Mouse (Mus musculus): ENCODE measurements at regions not wholly inside any gene's neighbourhood (a gene's known extent, or its start where the extent isn't known, plus 50 kb on each side); places are given as distances from the start of the nearest gene placed in this dataset.

- no peak overlapping the region for H3K4me2 ChIP-seq
- H3K27ac ChIP-seq (replicated peaks) = no peak overlapping the region
- H3K9me3 ChIP-seq = no peaks in the 10 kb centered on the region
- H3K4me1 ChIP-seq (replicated peaks) = no peaks in the 10 kb centered on the region
- H3K27me3 ChIP-seq = no peaks in the 10 kb centered on the region
- H3K9ac ChIP-seq = no peak overlapping the region
- ATAC-seq (ENCODE audit: low FRiP score, low read depth) = no peak
- H3K36me3 ChIP-seq = no peaks in the 10 kb centered on the region
- no peak overlapping the region for H3K4me3 ChIP-seq
- WGBS = 98% methylated on average over 1 of the region's 1 CpGs
Observed at GRCm38 (mm10) chr12:35429473-35429872, 105.4 kb downstream of the Ahr start.

DNA sequence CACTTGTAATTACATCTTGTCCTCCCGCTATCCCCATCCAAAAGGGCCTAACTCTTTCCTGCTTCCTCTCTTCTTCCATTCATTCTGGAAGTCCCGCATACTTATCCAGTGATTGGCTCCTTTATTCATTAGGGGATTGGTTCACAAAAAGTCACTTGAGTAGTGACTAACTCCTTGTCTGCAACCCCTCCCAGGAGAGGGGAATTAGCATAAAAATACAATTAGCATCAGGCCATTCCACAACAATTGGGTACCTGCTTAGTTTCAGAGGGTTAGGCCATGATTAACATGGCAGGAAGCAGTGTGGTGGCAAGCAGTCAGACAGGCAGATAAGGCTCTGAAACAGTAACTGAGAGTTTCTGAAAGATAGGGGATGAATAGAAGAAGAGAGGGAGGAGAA is 115.6 kb downstream of the Ahr start:
- H3K27ac ChIP-seq (replicated peaks) = no peak overlapping the region
- no peak overlapping the region for H3K4me2 ChIP-seq
- WGBS = 75% methylated on average over 2 of the region's 2 CpGs
- no peak overlapping the region for H3K9ac ChIP-seq
- no peaks in the 10 kb centered on the region for H3K9me3 ChIP-seq
- H3K36me3 ChIP-seq = no peaks in the 10 kb centered on the region
- H3K4me3 ChIP-seq = no peak overlapping the region
- no peaks in the 10 kb centered on the region for H3K4me1 ChIP-seq (replicated peaks)
- no peaks in the 10 kb centered on the region for H3K27me3 ChIP-seq
- no peak for ATAC-seq (ENCODE audit: low FRiP score, low read depth)

DNA sequence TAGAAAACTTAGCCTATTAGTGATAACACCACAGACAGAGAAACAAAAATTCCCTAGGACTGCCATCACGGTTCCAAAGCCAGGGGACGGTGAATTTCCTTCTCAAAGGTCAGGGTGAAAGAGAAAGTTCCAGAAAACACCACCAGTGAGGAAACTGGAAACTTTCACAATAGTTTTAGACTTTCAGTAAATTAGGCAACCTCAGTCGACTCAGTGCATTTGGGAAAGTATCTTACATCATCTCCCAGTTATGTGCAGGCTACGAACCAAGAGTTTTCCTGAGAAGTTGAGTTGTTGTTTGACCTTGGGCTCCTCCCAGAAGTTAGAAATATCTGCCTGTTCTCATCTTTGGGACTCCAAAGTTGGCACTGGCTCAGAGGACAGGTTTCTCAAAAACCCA is 116.9 kb downstream of the Ahr start:
- H3K4me1 ChIP-seq (replicated peaks) = no peaks in the 10 kb centered on the region
- no peaks in the 10 kb centered on the region for H3K27me3 ChIP-seq
- H3K36me3 ChIP-seq = no peaks in the 10 kb centered on the region
- H3K27ac ChIP-seq (replicated peaks) = no peak overlapping the region
- no peak overlapping the region for H3K4me3 ChIP-seq
- no peak for ATAC-seq (ENCODE audit: low FRiP score, low read depth)
- no peak overlapping the region for H3K9ac ChIP-seq
- no peak overlapping the region for H3K4me2 ChIP-seq
- 87% methylated on average over 4 of the region's 4 CpGs for WGBS
- no peaks in the 10 kb centered on the region for H3K9me3 ChIP-seq

- no peak for ATAC-seq (ENCODE audit: low FRiP score, low read depth)
- no peak overlapping the region for H3K4me2 ChIP-seq
- WGBS = 47% methylated on average over 5 of the region's 5 CpGs
Observed at GRCm38 (mm10) chr12:35416583-35416982, 118.3 kb downstream of the Ahr start.

DNA sequence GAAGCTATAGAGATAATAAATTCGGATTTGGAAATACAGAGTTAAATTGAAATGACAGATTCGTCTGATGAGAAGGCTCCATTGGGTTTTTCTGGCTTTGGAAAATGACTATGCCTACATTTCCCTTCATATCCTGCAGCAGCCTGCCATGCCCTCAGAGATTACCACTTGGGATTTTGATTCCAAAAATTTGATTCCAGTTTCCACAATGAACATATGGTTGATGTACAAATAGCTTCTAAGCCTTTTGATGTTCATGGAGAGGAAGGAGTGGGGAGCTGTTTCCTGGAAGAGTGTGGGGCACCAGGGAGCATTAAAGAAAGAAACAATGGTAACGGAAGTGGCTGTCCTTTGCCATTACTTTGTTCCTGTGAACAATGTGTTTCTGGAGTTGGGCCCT is 122.1 kb downstream of the Ahr start:
- no peak for ATAC-seq (ENCODE audit: low FRiP score, low read depth)
- H3K36me3 ChIP-seq = no peaks in the 10 kb centered on the region
- no peak overlapping the region for H3K27ac ChIP-seq (replicated peaks)
- H3K4me3 ChIP-seq = no peak overlapping the region
- H3K4me1 ChIP-seq (replicated peaks) = no peaks in the 10 kb centered on the region
- no peaks in the 10 kb centered on the region for H3K27me3 ChIP-seq
- no peaks in the 10 kb centered on the region for H3K9me3 ChIP-seq
- WGBS = 62% methylated on average over 3 of the region's 3 CpGs
- H3K4me2 ChIP-seq = no peak overlapping the region
- H3K9ac ChIP-seq = no peak overlapping the region

More at GRCm38 (mm10) chr12:35416583-35416982, 118.3 kb downstream of the Ahr start:
- Histone ChIP-seq H3K36me3 (no peaks in the 10 kb centered on the region), H3K27me3 (no peaks in the 10 kb centered on the region), H3K27ac (replicated peaks) (no peak overlapping the region), H3K9ac (no peak overlapping the region), H3K4me3 (no peak overlapping the region), H3K9me3 (no peaks in the 10 kb centered on the region), H3K4me1 (replicated peaks) (no peaks in the 10 kb centered on the region)

DNA sequence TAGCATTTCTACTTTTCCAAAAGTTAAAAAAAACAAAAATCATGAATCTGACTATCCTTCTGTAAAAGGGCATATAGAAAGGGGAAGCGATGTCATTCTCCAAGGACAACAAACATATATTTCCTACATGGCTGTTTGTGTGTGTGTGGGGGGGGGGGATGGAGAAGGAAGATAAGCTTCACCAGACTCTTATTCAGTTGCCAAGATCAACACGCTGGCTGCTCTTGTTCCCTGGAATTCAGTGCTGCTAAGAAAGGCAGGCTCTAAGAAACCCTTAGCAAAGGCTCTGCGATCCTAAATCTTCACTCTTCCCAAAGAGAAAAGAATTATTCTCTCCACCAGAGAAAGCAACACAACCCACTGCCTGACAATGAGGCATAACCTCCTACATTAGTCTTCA is 126.4 kb downstream of the Ahr start:
- H3K9me3 ChIP-seq = no peaks in the 10 kb centered on the region
- no peak for ATAC-seq (ENCODE audit: low FRiP score, low read depth)
- no peaks in the 10 kb centered on the region for H3K36me3 ChIP-seq
- no peak overlapping the region for H3K4me2 ChIP-seq
- no peak overlapping the region for H3K9ac ChIP-seq
- no peak overlapping the region for H3K27ac ChIP-seq (replicated peaks)
- no peak overlapping the region for H3K4me3 ChIP-seq
- H3K4me1 ChIP-seq (replicated peaks) = no peaks in the 10 kb centered on the region
- no peaks in the 10 kb centered on the region for H3K27me3 ChIP-seq
- 80% methylated on average over 3 of the region's 3 CpGs for WGBS

GRCm38 (mm10) chr12:35408044-35408443 is 126.8 kb downstream of the Ahr start:
- H3K27me3 ChIP-seq = no peaks in the 10 kb centered on the region
- WGBS = 90% methylated on average over 3 of the region's 3 CpGs
- no peaks in the 10 kb centered on the region for H3K4me1 ChIP-seq (replicated peaks)
- H3K27ac ChIP-seq (replicated peaks) = no peak overlapping the region
- no peak overlapping the region for H3K4me2 ChIP-seq
- H3K36me3 ChIP-seq = no peaks in the 10 kb centered on the region
- no peak for ATAC-seq (ENCODE audit: low FRiP score, low read depth)
- H3K9me3 ChIP-seq = no peaks in the 10 kb centered on the region
- H3K9ac ChIP-seq = no peak overlapping the region
- no peak overlapping the region for H3K4me3 ChIP-seq

- Histone ChIP-seq H3K27ac (replicated peaks) (no peak overlapping the region), H3K4me1 (replicated peaks) (no peaks in the 10 kb centered on the region), H3K27me3 (no peaks in the 10 kb centered on the region), H3K4me2 (no peak overlapping the region), H3K9ac (no peak overlapping the region), H3K4me3 (no peak overlapping the region), H3K36me3 (no peaks in the 10 kb centered on the region), H3K9me3 (no peaks in the 10 kb centered on the region)
- 69% methylated on average over 2 of the region's 2 CpGs for WGBS
- no peak for ATAC-seq (ENCODE audit: low FRiP score, low read depth)
Observed at GRCm38 (mm10) chr12:35401853-35402252, 133.0 kb downstream of the Ahr start.

- Histone ChIP-seq H3K27ac (replicated peaks) (no peak overlapping the region), H3K4me1 (replicated peaks) (no peaks in the 10 kb centered on the region), H3K27me3 (no peaks in the 10 kb centered on the region), H3K9ac (no peak overlapping the region), H3K4me2 (no peak overlapping the region), H3K36me3 (no peaks in the 10 kb centered on the region), H3K4me3 (no peak overlapping the region), H3K9me3 (no peaks in the 10 kb centered on the region)
- WGBS = 79% methylated on average over 2 of the region's 2 CpGs
- no peak for ATAC-seq (ENCODE audit: low FRiP score, low read depth)
Observed at GRCm38 (mm10) chr12:35401219-35401618, 133.6 kb downstream of the Ahr start.

- H3K4me2 ChIP-seq = no peak overlapping the region
Observed at GRCm38 (mm10) chr12:35395211-35395610, 139.6 kb downstream of the Ahr start.

GRCm38 (mm10) chr12:35392111-35392510 is 142.7 kb downstream of the Ahr start:
- H3K4me2 ChIP-seq = no peak overlapping the region
- no peaks in the 10 kb centered on the region for H3K36me3 ChIP-seq
- H3K4me3 ChIP-seq = no peak overlapping the region
- H3K9ac ChIP-seq = no peak overlapping the region
- H3K27me3 ChIP-seq = no peaks in the 10 kb centered on the region
- no peak for ATAC-seq (ENCODE audit: low FRiP score, low read depth)
- no peaks in the 10 kb centered on the region for H3K9me3 ChIP-seq
- WGBS = 66% methylated on average over 2 of the region's 2 CpGs
- H3K27ac ChIP-seq (replicated peaks) = no peak overlapping the region
- no peaks in the 10 kb centered on the region for H3K4me1 ChIP-seq (replicated peaks)

More at GRCm38 (mm10) chr12:35395211-35395610, 139.6 kb downstream of the Ahr start:
- no peak for ATAC-seq (ENCODE audit: low FRiP score, low read depth)
- Histone ChIP-seq H3K27ac (replicated peaks) (no peak overlapping the region), H3K4me1 (replicated peaks) (no peaks in the 10 kb centered on the region), H3K36me3 (no peaks in the 10 kb centered on the region), H3K27me3 (no peaks in the 10 kb centered on the region), H3K9me3 (no peaks in the 10 kb centered on the region), H3K4me3 (no peak overlapping the region), H3K9ac (no peak overlapping the region)
- WGBS = 86% methylated on average over 1 of the region's 1 CpGs

- no peaks in the 10 kb centered on the region for H3K36me3 ChIP-seq
- no peaks in the 10 kb centered on the region for H3K27me3 ChIP-seq
- no peaks in the 10 kb centered on the region for H3K9me3 ChIP-seq
- H3K9ac ChIP-seq = no peak overlapping the region
- no peak overlapping the region for H3K4me3 ChIP-seq
- H3K4me1 ChIP-seq (replicated peaks) = no peaks in the 10 kb centered on the region
- no peak for ATAC-seq (ENCODE audit: low FRiP score, low read depth)
- H3K4me2 ChIP-seq = no peak overlapping the region
- no peak overlapping the region for H3K27ac ChIP-seq (replicated peaks)
- 83% methylated on average over 1 of the region's 1 CpGs for WGBS
Observed at GRCm38 (mm10) chr12:35390266-35390665, 144.6 kb downstream of the Ahr start.

- no peaks in the 10 kb centered on the region for H3K27me3 ChIP-seq
- ATAC-seq (ENCODE audit: low FRiP score, low read depth) = no peak
- no peaks in the 10 kb centered on the region for H3K4me1 ChIP-seq (replicated peaks)
- H3K9me3 ChIP-seq = no peaks in the 10 kb centered on the region
- no peak overlapping the region for H3K4me2 ChIP-seq
- H3K27ac ChIP-seq (replicated peaks) = no peak overlapping the region
- no peak overlapping the region for H3K9ac ChIP-seq
- no peak overlapping the region for H3K4me3 ChIP-seq
- no peaks in the 10 kb centered on the region for H3K36me3 ChIP-seq
Observed at GRCm38 (mm10) chr12:35389839-35390238, 145.0 kb downstream of the Ahr start.
